Mouse (Mus musculus): ENCODE measurements around the gene Wtip.
"Not testable (repeated sequence)": the region's sequence is repeated elsewhere in the genome, so short reads cannot be mapped to it uniquely, and the experiment has no call there.

Gene Wtip

GRCm38 (mm10) chr7:34133117-34133762 lies at the start of gene Wtip:
Gene Wtip (minus strand): TSS chr7:34133268.
- peak; percentile 14 to 25 for DNase-seq

DNA sequence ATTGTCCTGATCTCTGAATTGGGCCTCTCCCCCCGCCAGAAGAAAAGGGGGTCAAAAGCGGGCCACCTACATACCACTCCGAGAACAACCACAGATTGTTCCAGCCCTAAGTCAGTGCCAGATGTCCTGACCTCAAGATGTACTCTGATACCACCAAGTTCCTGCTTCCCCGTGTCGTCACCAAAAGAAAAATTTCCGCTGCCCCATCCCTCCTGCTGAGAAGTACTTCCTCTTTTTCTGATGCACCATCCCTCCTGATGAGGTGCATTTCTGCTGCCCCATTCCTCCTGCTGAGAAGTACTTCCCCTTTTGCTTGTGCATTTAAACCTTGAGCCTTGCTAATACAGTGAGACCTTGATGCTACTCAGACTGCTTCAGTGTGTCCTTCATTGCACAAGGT lies 43.2 kb upstream of the Wtip start:
- DNase-seq, result not testable (repeated sequence)

DNA sequence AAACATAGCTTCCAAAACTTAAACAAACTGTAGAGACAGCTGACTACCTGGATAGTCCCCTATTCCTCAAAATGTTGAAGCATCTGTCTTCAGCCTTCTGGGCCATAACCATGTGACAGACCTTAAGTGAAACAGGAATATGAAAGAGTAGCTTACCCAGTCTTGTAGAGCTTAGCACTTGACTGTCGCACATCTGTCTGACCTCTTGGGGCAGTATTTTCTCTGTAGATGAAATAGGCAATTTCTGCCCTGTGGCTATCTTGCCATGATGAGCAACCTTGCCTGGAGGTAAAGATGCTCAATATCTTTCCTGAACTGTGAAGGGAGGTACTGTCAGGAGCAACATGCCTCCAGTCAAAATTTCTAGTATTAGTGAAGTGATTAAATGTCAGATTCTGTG lies 39.2 kb upstream of the Wtip start:
- no peak for DNase-seq

- DNase-seq, result no peak
These were observed 36.4 kb upstream of the Wtip start, which contains the start of gene Uba2 for GRCm38 (mm10) chr7:34169454-34169853. Gene Uba2 (minus strand): TSS chr7:34169599.

DNA sequence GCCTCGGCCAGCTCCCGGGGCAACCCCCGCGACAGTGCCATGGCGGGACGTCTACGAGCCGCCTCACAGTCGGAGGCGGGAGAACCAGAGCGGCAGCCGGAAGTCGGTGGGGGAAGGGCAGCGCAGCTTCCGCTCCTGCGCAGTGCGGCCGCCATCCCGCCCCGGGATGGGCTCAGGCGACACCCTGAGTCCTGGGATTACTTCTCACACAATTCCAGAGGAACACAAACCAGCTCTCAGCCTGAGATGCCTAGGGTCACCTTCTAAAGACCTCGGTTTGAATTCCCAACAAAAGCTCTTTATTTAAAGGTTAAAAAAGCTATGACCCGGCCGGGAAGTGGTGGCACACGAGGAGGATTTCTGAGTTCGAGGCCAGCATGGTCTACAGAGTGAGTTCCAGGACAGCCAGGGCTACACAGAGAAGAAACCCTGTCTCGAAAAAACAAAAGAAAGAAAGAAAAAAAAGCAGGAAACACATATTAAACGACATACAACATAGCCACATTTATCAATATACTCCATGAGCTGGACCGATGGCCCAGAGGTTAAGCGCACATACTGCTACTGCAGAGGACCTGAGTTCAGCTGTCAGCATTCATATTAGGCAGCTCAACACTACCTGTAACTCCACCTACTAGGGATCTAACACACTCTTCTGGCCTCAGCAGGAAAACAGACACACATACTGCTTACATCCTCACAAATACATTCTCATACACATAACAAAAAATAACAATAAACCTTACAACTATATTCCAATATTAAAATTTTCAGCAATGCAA lies 35.6 kb upstream of the Wtip start:
- peak; percentile 89 to 96 for DNase-seq

GRCm38 (mm10) chr7:34167766-34168469 lies 34.9 kb upstream of the Wtip start:
- no peak for DNase-seq

DNA sequence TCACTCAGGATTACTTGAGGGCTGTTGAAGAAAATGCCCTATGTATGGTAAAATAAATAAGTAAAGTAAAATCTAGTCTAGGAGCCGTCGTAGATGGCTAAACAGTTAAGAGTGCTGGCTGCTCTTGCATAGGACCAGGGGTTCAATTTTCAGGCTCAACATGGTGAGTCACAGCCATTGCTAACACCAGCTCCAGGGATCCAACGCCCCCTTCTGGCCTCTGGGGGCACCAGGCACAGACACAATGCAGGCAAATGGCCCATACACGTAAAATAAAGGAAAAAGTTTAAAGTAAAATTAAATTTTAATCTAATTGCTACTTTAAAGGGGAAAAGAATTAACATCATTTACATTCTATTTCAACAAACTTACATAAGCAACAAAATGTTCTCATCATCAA lies 33.8 kb upstream of the Wtip start:
- DNase-seq, result peak in 1 of 2 experiments; percentile 25

GRCm38 (mm10) chr7:34165999-34166398 lies 32.9 kb upstream of the Wtip start:
- no peak for DNase-seq

DNA sequence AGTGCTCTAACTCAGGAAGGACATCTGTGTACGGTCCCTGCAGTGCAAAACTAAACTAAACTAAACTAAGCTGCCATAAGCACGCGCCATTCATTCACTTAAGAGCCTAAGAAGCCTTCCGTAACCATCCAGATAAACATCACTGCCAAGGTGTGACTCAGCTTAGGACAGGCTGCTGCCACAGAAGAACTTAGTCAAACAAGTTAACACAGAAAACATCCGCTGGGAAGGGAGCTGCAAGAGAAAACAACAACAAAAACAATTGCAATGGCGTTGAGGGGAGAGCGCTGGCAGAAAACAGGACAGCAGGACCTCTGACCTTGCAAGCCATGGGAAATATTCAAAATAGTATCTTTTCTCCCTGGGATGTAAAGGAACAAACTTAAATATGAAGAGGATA lies 31.6 kb upstream of the Wtip start:
- no peak for DNase-seq

GRCm38 (mm10) chr7:34159167-34159566 lies 26.1 kb upstream of the Wtip start:
- no peak for DNase-seq

GRCm38 (mm10) chr7:34157994-34158393 lies 24.9 kb upstream of the Wtip start:
- DNase-seq, result no peak

DNA sequence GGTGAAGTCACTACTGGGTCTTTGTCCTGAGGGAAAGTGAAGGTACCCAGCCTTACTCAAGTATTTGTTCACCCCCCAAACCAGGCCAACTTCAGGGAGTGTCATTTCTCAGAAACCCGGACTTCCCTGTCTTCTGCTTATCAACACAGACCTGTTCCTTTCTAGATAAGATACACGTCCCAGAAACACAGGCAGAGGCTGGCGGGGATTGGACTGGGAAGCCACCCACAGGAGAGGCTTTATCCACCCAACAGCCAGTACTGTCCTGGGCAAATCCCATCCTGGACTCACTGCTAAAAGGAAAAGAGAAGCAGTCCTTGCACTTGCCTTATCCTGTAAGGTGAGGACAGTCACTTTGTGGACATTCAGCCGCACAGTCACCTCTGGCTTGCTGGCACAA lies 14.1 kb upstream of the Wtip start:
- no peak for DNase-seq

GRCm38 (mm10) chr7:34141123-34141522 lies 8.1 kb upstream of the Wtip start:
- no peak for DNase-seq

DNA sequence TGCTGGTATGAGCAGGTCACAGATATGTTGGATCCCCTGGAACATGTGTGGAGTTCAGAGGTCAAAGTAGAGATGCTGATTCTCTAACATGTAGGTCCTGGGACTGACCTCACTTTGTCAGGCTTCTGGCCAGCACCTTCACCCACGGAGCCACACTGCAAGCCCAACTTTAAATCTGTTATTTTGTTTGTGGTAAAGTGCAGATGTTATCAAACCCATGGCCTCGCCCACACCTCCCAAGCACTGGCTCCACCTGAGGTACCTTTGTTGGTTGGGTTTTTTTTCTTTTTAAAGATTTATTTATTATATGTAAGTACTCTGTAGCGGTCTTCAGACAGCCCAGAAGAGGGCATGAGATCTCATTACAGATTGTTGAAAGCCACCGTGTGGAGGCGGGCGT lies 6.4 kb upstream of the Wtip start:
- DNase-seq, result no peak

- no peak for DNase-seq
These were observed 1.3 kb upstream of the Wtip start for GRCm38 (mm10) chr7:34134336-34134735.

DNA sequence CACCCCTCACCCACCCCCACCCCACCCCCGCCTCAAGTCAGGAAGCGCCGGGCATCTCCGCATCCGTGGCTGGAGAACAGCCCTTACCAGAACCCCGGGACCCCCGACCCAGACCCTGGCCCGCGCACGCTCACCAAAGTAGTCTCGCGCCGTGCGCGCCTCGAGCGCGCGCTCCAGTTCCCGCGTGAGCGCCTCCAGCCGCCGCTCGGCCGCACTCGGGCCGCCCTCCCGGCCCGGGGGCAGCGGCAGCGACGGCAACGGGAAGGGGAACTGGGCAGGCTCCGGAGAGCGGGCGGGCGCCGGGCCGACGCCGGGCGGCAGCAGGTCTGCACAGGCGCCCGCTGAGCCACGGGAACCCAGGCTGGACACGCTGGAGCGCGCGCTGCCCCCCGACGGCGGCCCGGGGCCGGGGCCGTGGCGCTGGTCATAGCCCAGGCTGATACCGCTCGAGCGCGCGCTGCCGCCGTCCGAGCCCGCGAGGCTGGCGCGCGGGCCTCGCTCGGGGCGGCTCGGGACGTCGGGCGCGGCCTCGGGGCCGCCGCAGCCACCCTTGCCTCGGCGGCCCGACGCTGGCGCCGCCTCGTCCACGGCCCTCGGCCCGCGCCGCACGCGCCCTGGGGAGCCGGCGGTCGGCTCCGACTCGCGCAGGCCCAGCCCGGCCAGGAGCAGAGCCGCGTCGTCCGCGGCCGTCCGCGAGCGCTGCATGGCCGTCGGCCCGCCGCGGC lies 551 bp downstream of the Wtip start:
- no peak for DNase-seq

DNA sequence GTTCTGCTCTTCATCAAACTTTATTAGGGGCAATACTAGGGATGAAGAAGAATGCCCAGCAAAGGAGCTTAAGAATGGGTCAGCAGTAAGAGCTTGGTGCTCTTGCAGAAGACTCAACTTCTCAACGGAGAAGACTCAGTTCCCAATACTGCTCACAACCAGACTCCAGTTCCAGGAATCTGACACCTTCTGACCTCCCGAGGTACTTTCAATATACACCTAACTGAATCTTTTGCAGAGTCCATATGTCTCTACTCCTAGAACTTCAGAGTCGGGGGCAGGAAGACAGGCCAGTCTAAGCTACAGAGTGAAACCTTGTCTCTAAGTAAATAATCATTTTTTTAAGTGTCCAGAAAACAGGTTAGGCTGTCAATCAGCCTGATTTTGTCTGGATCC lies 1.1 kb downstream of the Wtip start:
- DNase-seq, result no peak

DNA sequence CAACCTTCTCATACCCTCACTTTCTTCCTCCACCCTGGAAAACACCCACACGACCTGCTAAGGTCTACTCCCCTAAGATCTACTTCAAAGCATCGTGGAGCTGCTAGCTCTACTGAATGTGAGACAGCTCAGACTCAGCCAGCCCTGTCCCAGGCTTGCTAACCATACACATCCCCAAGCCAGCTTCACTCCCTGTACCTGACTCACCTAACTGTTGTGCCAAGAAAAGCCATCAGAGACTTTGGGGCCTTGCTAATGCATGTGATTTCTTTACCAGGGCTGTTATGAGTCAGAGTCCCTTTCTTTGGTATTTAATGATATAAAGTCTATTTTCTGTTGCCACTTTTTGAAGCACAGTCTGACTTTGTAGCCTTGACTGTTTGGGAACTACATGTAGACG lies 1.9 kb downstream of the Wtip start:
- DNase-seq, result no peak

DNA sequence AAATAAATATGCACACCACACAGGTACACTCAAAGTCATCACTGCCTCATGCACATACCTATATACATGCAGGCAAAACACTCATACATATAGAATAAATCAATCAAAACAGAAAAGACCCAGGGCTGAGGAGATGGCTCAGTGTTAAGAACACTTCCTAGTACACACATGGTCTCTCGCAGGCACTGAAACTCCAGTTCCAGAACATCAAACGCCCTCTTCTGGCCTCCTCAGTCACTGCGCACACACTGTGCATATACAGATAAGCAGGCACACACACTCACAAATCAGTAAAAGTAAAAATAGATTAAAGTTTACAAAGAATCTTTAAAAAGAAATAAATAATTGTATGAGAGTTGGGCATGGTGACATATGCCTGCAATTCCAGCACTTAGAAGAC lies 6.8 kb downstream of the Wtip start:
- DNase-seq, result no peak

GRCm38 (mm10) chr7:34125346-34125745 lies 7.7 kb downstream of the Wtip start:
- DNase-seq, result no peak

DNA sequence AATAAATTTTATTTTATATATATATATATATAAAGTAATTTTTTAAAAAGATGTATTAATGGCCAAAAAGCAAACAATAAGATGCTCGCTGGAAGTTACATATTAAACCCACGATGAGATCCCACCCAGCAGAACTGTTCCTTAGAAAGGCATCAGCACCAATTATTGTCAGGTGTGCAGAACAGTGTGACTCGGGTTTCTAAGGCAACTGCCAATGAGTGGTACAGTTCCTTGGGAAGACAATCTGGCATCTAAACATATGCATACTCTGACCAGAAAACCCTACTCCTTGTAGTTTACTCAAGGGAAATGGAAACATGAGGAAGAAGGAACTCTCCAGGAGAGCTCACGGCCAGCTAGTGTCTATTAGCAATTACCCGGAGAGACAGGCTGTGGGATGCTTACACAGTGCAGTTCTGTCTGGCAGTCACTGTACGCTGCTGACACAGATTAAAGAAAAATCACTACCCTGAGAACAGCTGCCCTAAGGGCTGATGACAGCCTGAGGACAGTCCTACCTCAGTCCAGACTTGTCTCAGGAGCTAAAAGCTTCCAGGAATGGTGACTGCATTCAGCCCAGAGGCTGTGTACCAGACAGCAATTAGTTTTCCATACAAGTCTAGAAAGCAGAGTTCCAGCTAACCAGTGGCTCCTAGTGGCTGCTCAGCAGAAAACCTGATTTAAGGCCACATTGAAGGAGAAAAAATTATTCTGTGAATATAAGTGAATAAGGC lies 9.9 kb downstream of the Wtip start:
- DNase-seq, result no peak

- DNase-seq, result not testable (repeated sequence)
These were observed 12.4 kb downstream of the Wtip start for GRCm38 (mm10) chr7:34120636-34121035.

GRCm38 (mm10) chr7:34116601-34117000 lies 16.5 kb downstream of the Wtip start:
- no peak for DNase-seq

Data from cerebellum, adult 18-20 months (tissue).